Mouse (Mus musculus): ENCODE results near the gene Nlrp1a. TPM values are rescaled to one million over a fixed set of nuclear protein-coding genes. Genes with fewer than 3 reads are reported as not detected.

The Nlrp1a gene
- not detected for polyA plus RNA-seq (2014; fragmentation: Illumina TruSeq; extraction: RNeasy Lipid Tissue Mini Kit (QIAGEN cat#74804); ENCODE audit: low read depth, low replicate concordance)

DNA sequence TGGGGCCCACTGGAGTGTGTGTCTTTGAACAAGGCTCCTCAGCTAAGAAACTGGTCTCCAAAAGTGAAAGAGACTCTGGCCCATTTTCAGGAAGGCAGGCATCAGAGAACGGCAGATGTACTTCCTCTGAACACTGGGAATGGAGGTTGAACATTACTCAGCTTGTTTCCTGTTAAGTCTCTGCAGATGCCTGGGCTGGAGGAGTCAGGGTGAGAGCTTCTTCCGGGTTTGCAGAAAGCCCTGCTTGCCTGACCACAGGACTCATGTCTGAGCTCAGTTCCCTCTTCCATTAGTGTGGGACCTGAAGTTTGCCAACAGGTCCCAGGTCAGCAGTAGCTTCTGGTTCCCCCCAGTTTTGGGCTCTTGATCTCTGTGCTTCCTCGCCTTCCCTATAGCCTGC is at the start of gene Nlrp1a:
TSS of gene Nlrp1a (minus strand) at position 44 of the 400 bp plus-strand sequence.

Other genes starting within 250 kb of the Nlrp1a start
- gene Nup88, start 174.7 kb downstream of the Nlrp1a start, polyA plus RNA-seq (2014; fragmentation: Illumina TruSeq; extraction: RNeasy Lipid Tissue Mini Kit (QIAGEN cat#74804); ENCODE audit: low read depth, low replicate concordance): 57.8 TPM
- gene Rpain, start 174.5 kb downstream of the Nlrp1a start, polyA plus RNA-seq (2014; fragmentation: Illumina TruSeq; extraction: RNeasy Lipid Tissue Mini Kit (QIAGEN cat#74804); ENCODE audit: low read depth, low replicate concordance): 32.9 TPM
- gene C1qbp, start 161.7 kb downstream of the Nlrp1a start, polyA plus RNA-seq (2014; fragmentation: Illumina TruSeq; extraction: RNeasy Lipid Tissue Mini Kit (QIAGEN cat#74804); ENCODE audit: low read depth, low replicate concordance): 192 TPM
- 8.7 TPM for gene Dhx33, start 140.3 kb downstream of the Nlrp1a start, polyA plus RNA-seq (2014; fragmentation: Illumina TruSeq; extraction: RNeasy Lipid Tissue Mini Kit (QIAGEN cat#74804); ENCODE audit: low read depth, low replicate concordance)
- gene Mis12, start 125.1 kb downstream of the Nlrp1a start, polyA plus RNA-seq (2014; fragmentation: Illumina TruSeq; extraction: RNeasy Lipid Tissue Mini Kit (QIAGEN cat#74804); ENCODE audit: low read depth, low replicate concordance): 8.8 TPM
- gene Derl2, start 124.9 kb downstream of the Nlrp1a start, polyA plus RNA-seq (2014; fragmentation: Illumina TruSeq; extraction: RNeasy Lipid Tissue Mini Kit (QIAGEN cat#74804); ENCODE audit: low read depth, low replicate concordance): 22.3 TPM
- gene 6330403K07Rik, start 111.2 kb downstream of the Nlrp1a start, polyA plus RNA-seq (2014; fragmentation: Illumina TruSeq; extraction: RNeasy Lipid Tissue Mini Kit (QIAGEN cat#74804); ENCODE audit: low read depth, low replicate concordance): 1.0 TPM
- gene Nlrp1b, start 86.0 kb upstream of the Nlrp1a start, polyA plus RNA-seq (2014; fragmentation: Illumina TruSeq; extraction: RNeasy Lipid Tissue Mini Kit (QIAGEN cat#74804); ENCODE audit: low read depth, low replicate concordance): 0.21 TPM